17 mouse cellular contexts compared by ENCODE assay signal in genomic region chr2:60643406-60643805, GRCm38 (mm10).
"Had no signal": no experiment of that assay in that cellular context is flagged by ENCODE, and none has a peak within 500 bp of the region (broad histone marks: within the 10 kb centered on the region; RNA-seq: fewer than 3 reads in every experiment).

No protein-coding gene starts in this region.

- H3K27ac ChIP-seq: lung, embryonic 15.5 days; macrophage; midbrain, embryonic 13.5 days; midbrain, embryonic 15.5 days; neural tube, embryonic 12.5 days; stomach, embryonic 15.5 days; stomach, postnatal 0 days had no signal

- H3K4me2 ChIP-seq: lung, embryonic 15.5 days; midbrain, embryonic 11.5 days; midbrain, embryonic 13.5 days; midbrain, embryonic 15.5 days; neural tube, embryonic 12.5 days; stomach, embryonic 15.5 days had no signal

- H3K36me3 ChIP-seq: lung, embryonic 15.5 days; midbrain, embryonic 13.5 days; midbrain, embryonic 15.5 days; neural tube, embryonic 12.5 days; stomach, embryonic 15.5 days had no signal

- H3K9me3 ChIP-seq: lung, embryonic 15.5 days; megakaryocyte, embryonic 14.5 days; midbrain, embryonic 13.5 days; midbrain, embryonic 15.5 days; neural tube, embryonic 12.5 days; stomach, embryonic 15.5 days had no signal

- ATAC-seq: lung, postnatal 0 days; midbrain, embryonic 13.5 days; midbrain, embryonic 15.5 days had no signal

- H3K4me3 ChIP-seq: lung, embryonic 15.5 days; megakaryocyte, embryonic 14.5 days; midbrain, embryonic 13.5 days; midbrain, embryonic 15.5 days; neural tube, embryonic 12.5 days; stomach, embryonic 15.5 days had no signal

- H3K27me3 ChIP-seq: lung, embryonic 15.5 days; midbrain, embryonic 13.5 days; midbrain, embryonic 15.5 days; neural tube, embryonic 12.5 days; stomach, embryonic 15.5 days had no signal

- H3K4me1 ChIP-seq: lung, embryonic 15.5 days; megakaryocyte, embryonic 14.5 days; stomach, embryonic 15.5 days had no signal

- DNase-seq: lung, adult 2 months; lung, postnatal 14 days; lung, postnatal 36 days; right cerebral cortex, postnatal 14 days; thymus, adult 2 months; thymus, postnatal 25 days; thymus, postnatal 4 days had no signal

- H3K9ac ChIP-seq: lung, embryonic 15.5 days; midbrain, embryonic 13.5 days; midbrain, embryonic 15.5 days; neural tube, embryonic 12.5 days; stomach, embryonic 15.5 days had no signal
